Mouse (Mus musculus) cerebellum, postnatal 4 days (tissue): Measurements from ENCODE around the gene Tent4b.
A peak's percentile ranks its signal among the peaks of the same experiment; 100 is the strongest.
"Not testable (repeated sequence)": the region's sequence is repeated elsewhere in the genome, so short reads cannot be mapped to it uniquely, and the experiment has no call there.

ENCODE experiments used
- DNase-seq, 2 experiments: peaks; one replicate each; pipeline ENCODE4 v3.0.0; 2022; ENCODE audit warnings: low spot score in 2 of 2, mixed read lengths in 1 of 2

Tent4b gene

DNA sequence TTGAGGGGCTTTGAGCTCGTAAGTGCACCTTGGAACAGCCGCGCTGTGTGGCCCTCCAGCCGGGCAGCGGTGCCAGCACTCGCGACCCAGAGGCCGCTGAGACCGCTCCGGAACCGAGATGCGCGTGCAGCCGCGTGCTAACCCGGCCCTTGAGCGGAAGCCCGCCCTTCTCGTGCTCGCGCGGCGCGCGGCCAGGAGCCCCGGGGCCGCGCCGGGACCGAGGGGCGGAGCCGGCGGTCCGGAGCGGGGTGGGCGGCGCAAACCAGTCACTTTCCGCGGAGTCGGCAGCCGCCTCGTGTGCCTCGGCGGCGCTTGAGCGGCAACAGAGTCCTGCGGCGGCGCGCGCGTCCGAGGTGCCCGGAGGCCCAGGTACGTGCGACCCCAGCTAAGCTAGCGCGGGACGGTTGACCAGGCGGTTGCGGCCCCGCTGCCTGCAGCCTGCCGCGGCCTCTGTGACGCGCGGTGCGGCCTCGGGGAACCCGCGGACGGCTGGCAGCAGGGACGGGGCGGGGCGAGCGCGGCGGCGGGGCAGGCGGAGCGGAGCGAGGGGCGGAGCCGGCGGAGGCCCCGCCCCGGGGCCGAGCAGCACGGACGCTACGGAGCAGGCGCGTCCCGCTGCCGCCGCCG, at the start of gene Tent4b:
Tent4b (plus strand) TSS at position 269 of the 627 bp plus-strand sequence.
- peak; percentile 72 to 93 for DNase-seq

DNA sequence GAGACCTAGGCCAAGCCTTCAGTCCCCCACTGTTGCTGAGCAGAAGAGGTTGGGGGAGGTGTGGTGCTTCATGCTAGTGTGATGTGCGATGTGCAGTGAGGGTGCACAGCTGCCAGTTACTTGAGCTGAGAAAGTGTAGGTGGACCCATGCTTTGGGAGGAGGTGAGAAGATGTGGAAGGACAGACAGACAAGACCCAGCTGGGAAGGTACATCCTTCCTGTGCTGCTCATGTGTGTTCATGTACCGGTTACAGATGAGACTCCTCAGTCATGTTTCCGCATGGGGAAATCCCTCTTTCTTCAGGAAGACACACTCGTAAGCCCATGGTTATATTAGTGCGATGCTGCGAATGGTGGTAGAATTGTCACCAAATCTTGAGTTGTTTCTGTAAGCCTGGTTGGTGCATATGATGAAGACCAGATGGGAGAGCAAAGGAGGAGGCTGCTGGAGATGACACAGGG, 48.1 kb upstream of the Tent4b start:
- no peak for DNase-seq

DNA sequence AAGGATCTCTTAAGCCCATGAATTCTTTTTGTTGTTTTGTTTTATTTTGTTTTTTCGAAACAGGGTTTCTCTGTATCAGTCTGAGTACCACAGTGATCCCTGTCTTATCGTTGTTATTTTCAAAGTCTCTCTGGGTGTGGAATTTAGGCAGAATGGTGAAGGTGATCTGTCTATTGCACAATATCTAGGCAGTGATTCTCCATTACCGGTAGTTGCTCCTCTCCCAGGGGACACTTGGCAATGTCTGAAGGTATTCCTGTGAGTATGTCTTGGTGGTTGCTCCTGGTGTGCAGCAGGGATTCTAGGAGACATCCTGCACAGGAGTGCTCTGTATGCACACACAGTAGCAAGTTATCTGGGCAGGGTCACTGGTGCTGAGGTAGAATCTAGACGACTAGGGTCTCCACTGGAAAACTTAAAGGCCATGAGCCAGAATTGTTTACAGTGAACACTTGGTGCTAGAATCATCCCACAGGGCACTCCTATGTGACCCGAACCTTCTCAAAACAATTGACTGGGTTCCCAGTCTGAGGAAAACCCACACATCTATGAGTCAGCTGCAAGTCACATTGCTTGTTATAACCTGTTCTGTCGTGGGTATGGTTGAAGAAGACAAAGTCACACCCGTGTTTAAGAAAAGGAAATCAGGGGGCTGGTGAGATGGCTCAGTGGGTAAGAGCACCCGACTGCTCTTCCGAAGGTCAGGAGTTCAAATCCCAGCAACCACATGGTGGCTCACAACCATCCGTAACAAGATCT, 38.6 kb upstream of the Tent4b start:
- no peak for DNase-seq

DNA sequence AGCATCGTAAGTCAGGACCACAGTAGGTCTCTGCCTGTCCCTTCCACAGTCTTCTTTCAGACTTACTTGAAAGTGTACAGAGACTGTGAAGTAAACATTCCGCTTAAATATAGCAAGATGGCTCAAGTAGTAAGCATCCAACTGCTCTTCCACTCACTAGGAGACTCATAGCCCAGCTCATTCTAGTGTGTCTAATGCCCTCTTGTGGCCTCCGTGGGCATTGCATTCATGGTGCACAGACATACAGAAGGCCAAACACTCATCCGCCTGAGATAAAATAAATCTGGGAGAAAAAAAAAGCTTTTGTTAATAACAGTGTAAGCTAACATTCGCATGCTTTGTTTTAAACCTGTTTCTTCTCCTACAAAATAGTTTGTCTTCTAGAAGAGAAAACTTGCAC, 37.6 kb upstream of the Tent4b start:
- DNase-seq = peak; percentile 50 to 67

- no peak for DNase-seq
Measured at GRCm38 (mm10) chr8:88175264-88175663, 23.7 kb upstream of the Tent4b start.

- no peak for DNase-seq
Measured at GRCm38 (mm10) chr8:88177291-88177690, 21.7 kb upstream of the Tent4b start.

GRCm38 (mm10) chr8:88183121-88183520, 15.9 kb upstream of the Tent4b start:
- no peak for DNase-seq

DNA sequence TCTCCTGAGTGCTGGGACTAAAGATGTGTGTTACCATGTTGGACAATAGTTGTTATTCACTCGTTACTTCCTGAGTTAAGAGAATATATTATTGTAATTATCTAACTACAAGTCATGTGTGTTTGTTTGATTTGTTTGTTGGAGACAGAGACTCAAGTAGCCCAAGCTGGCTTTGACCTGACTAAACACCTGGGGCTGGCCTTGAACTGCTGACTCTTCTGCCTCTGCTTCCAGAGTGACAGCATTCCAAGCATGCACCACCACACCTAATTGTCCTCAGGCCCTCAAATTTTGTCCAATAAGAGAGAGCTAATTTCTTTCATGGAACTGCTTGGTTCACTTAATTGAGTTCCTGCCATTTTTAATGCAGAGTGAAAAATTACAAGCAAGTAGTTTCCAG, 14.1 kb upstream of the Tent4b start:
- no peak for DNase-seq

DNA sequence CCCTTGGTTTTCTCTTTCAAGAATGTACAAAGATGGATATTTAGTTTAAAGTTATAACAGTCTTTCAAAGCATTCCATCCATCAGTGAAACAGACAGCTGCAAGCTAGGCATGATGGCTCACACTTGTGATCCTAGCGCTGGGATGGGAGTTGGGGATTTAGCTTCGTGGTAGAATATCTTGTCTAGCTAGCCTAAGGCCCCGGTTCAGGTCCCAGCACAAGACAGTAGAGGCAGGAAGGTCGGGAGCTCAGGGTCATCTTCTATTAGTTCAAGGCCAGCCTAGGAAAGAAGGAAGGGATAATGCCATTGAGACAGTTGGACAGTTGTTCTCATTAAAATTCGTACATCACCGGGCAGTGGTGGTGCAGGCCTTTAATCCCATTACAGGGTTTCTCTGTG, 13.3 kb upstream of the Tent4b start:
- no peak for DNase-seq

GRCm38 (mm10) chr8:88197328-88197727, 1.7 kb upstream of the Tent4b start:
- no peak for DNase-seq

GRCm38 (mm10) chr8:88198551-88198944, 465 bp upstream of the Tent4b start:
- peak in 1 of 2 experiments; percentile 30 for DNase-seq

GRCm38 (mm10) chr8:88199700-88200601, 938 bp downstream of the Tent4b start:
- peak; percentile 31 to 38 for DNase-seq

- DNase-seq = no peak
Measured at GRCm38 (mm10) chr8:88200724-88201495, 1.9 kb downstream of the Tent4b start.

DNA sequence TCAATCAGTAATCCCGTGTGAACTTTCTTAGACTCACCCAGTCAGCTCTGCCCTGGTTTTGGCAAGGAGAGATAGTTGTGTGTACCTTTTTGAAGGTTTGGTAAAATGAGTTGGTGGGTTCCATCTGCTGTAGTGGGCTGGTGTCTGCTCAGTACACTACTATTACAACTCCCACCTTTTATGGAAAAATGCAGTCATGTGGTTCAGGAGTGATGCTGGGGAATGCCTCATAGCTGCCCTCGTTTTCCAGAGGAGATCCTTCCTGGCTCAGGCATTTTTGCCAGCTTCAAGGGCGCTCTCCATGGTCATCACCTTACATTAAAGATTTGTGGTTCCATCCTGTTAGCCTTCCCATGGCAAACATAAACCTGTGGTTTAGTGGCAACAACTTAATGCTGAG, 2.6 kb downstream of the Tent4b start:
- no peak for DNase-seq

- DNase-seq = no peak
Measured at GRCm38 (mm10) chr8:88206016-88206415, 7.0 kb downstream of the Tent4b start.

DNA sequence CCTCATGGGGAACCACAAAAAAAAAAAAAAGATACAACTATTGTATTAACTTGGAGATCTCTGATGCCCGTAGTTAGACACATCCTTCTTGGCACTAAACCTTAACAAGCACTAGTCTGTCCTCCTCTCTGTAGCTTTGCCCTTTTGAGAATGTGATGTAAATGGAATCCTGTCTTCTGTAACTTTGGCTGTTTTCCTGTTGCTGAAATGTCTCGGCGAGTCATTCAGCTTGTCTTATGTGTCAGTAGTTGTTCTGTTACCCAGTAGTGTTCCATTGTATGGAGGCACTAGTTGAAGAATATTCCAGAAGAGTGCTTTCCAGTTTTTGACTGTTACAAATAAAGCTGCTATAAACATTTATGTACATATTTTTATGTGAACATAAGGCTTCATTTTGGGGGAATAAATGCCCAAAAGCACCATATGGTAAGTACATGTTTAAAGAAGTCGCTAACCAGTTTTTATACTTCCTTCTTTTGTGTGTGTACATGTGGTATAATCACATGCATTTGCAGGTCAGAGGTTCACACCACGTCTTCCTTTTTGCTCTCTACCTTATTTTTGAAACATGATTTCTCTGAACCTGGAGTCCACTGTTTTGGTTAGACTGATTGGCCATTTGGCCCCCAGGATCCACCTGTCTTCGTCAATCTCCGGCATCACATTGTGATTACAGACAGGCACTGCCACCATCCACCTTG, 8.3 kb downstream of the Tent4b start:
- DNase-seq = no peak

GRCm38 (mm10) chr8:88209930-88210827, 11.2 kb downstream of the Tent4b start:
- not testable (repeated sequence) for DNase-seq

- DNase-seq = no peak
Measured at GRCm38 (mm10) chr8:88221353-88221752, 22.3 kb downstream of the Tent4b start.

- DNase-seq = no peak
Measured at GRCm38 (mm10) chr8:88225358-88225757, 26.3 kb downstream of the Tent4b start.

DNA sequence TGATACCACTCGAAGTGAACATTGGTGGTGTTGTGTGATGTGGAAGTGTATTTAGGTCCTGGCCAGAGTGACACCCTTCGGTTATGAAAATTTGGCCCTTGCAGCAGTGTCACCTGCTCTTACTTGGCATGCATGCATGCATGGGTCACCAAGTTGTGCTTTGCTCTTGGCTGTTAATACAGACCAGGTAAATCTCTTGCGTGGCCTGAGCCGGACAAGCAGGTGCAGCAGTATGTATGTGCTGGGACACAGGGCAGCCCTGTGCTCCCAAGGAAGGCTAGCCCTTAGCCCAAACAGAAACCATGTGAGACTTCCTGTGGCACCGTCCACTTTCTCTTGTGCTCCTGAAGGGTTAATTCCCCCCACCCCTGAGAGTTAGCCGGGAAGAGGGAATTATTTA, 28.8 kb downstream of the Tent4b start:
- DNase-seq = no peak
